Mouse (Mus musculus) kidney, adult 2 months (tissue): ENCODE data around the gene H2-DMa.

Source experiments
- CTCF ChIP-seq: fragments of 200-500 bp; conservative IDR thresholded peaks from 2 replicates; pipeline ENCODE4 v1.5.1; 2011; ENCODE audit warnings: low read depth, mild to moderate bottlenecking, control low read depth, low read length, moderate library complexity, mixed read lengths; ENCODE audit not compliant: insufficient read depth, insufficient read length
- POLR2A ChIP-seq: fragments of 200-500 bp; IDR thresholded peaks from one replicate; pipeline ENCODE4 v1.6.1; 2011; ENCODE audit warnings: low read depth, low read length, control low read depth

DNA sequence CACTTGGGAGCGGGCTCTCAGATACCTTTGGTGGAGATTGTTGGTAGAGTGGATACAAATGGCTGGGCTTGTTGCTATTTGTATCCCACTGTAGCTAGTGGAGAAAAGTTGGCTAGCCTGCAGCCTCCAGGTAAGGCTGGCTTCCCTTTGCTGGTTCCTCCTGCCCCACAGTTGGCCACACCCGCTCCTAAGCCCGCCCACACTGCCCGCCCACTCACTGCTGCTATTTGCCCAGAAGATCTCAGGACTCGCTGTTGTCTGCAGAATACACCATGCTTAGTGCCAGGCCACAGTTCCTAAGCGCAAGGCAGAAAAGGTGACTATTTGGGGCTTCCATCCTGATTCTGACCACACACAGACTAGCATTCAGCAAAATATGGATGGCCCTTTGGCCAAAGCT is 8.1 kb downstream of the H2-DMa start:
- TF ChIP-seq CTCF (no peak), POLR2A (no peak)
